Mouse (Mus musculus) c-Kit-positive CD71-positive TER-119-positive erythroid progenitor cells, embryonic 14.5 days (primary cell): Measurements from ENCODE around the gene Tmem159.

Source experiments
- DNase-seq: peaks from one replicate; pipeline ENCODE4 v3.0.0-alpha.2; 2013; ENCODE audit warnings: low spot score

The Tmem159 gene

DNA sequence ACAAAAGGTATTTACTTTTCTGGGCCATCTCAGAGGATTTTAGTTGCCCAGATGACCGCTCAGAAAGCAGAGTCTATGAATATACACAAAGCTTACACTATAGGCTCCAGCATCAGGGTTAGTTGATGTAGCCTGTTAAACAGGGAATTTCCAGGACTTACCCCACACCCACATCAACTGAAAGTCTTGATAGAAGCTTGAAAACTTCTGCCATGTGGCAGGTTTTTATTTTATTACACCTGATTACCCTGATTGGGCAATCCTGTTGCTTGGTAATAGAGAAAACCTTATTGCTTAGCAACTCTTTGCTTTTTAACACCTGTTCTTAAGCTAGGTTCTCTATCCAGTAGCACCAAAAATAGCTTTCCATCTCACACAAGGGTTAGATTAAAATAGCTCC is 40.6 kb downstream of the Tmem159 start:
- no peak for DNase-seq

DNA sequence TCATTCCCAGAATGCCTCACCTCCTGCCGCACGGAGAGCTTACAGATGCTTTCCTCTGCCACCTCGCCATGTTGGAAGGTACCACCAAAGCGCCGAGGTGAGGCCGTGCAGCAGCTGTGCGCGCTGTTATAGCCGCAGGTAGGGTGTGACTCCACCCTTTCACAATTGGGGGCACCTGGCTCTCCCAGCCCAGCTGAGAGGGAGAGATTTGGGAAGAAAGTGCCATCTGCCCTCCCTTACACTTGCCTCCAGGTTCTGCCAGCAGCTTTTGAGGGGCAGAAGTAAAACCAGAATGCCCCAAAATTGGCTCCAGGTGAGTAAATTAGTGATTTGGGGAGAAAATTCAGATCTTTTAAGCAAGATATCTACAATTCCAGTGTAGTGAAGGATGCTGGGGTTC is 43.0 kb downstream of the Tmem159 start, which contains the start of gene Zp2:
Gene Zp2, minus strand, starts transcription at position 101 of the 400 bp plus-strand sequence.
- DNase-seq = no peak

DNA sequence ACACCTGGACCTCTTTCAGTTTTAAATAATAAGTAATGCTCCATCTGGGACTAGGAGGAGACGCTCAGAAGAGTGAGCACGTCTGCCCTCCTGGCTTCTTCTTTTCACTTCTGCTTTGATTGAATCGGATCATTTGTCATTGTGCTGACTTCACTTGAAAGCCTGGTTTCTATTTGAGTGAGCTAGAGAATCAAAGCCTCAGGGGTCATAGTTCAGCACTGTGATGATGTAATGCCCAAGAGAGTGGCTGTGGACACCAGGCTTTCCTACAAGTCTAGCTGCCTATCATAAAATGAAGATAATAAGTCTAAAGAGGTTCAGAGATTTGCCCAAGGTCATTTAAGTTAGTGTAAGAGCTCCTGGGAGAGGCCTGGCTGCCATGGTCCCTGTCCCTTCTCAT is 48.1 kb downstream of the Tmem159 start:
- DNase-seq = no peak

DNA sequence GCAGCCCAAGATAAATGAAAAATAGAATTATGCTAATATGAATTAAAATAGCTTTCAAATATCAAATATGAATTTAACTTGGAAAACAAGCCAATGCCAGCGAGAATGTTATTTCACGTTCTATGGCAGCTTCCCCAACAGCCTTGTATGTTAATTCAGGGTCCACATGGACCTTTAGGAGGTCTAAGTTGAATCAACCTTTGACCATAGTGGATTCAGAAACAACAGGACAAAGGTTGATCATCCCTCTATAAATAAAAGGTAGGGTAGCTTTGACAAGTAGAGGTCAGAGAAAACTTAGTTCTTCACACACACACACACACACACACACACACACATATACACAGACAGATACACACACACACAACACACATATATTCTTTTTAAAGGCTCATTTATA is 48.7 kb downstream of the Tmem159 start:
- no peak for DNase-seq

DNA sequence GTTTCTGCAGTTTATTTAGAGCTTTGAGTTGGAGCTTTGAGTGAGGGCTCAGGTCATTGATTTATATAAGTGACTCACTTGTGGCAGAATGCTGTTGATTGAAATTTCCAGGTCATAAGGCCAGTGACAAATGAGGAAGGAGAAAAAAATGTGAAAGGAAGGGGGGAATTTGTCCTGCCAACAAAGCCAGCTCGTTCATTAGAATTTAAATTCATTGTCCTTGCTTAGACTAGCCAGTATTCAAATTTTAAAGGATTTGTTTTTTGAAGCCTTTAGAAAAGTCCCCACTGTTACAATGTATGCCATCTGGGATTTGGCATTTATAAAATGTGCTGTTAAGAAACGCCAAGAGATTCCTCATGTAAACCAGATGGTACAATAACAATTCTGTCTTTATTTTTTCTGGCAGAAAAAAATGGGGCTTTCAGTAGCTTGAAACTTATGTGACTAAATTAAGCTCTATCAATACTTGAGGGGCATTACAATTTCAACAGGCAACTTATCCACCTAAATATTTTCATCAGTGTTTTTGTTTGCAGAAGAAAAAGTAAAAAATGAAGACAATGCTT is 54.8 kb downstream of the Tmem159 start:
- DNase-seq = no peak

DNA sequence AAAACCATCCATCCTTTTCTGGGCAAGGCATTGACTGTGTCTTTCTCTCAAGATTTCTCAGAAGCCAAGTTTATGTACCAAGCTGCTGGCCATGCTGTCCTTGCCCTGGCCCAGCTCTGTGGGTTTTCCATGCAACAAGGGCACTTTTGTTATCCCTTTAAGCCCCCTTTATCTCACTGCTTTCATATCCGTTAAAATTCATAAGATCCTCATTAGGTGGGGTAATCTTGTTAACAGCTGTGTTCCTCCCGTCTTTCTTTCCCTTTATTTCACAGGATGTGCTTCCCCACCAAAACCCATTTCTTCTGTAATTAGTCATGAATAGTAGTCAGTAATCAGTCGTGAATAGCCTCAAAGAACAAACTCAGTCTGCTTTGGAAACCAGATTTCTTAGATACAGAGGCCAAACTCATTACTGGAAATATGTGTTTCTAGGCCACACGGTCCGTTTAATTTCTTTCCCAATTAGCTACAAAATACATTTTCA is 55.5 kb downstream of the Tmem159 start:
- DNase-seq = no peak

DNA sequence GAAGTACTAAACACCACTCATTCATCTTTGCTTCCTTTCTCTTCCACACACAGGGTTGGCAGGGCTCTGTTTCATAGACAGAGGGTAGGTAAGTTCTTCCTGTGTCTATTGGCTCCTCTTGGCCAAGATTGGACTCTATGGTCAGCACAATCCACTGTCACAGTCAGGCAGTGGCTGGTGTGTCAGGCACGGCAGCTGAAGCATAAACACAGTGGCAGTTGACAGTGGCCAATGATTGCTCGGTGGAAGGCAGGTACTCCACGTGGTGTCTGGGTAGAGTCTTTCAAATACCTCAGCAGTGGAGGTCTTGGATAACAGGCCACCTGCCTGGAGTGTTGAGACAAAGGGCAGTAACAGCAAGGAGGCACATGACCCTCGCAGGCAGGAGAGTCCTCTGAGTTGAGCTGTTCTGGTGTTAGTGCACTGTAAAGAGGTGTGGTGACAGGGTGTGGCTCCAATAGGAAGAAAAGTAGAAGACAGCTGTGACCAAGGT is 56.0 kb downstream of the Tmem159 start:
- DNase-seq = no peak

DNA sequence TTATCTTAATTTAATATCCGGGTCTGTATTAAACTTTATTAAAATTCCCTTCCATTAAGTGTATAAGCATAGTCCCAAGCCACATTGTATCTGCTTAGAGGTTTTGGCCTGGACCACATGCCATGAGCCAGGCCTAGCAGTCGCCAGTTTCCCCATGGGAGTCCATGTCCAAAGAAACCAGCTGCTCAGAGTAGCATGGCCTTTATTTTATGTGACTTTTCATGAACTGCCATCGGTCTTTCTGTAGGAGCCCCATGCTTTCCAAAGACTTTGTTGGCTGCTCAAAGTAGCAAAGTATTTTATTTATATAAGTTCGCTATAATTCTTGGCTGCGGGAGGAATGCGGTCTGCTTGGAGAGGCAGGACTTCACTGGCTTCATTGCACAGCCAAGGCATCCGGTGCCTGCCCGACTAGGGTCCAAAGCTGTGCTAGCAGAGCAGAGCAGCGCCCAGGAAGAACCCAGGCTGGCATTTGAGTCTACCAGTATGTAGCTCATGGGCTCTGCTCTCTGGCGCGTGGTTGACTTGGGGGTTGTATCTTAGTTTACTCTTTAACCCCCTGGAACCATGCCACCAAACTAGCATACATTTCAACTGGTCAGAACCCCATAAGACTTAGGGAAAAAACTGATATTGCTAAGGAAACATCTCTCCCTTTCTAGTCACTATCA is 61.6 kb downstream of the Tmem159 start:
- DNase-seq = no peak
